Mouse (Mus musculus) G1E (cell line): ENCODE measurements around the gene Sell.

Source experiments
- CTCF ChIP-seq: IDR thresholded peaks from 2 replicates; pipeline ENCODE4 v1.5.1; 2012; ENCODE audit warnings: low read depth, low read length, inconsistent platforms, mixed read lengths
- GATA1 ChIP-seq: IDR thresholded peaks from 2 replicates; pipeline ENCODE4 v1.6.1; 2012; ENCODE audit warnings: borderline replicate concordance, low read length, inconsistent platforms, mixed read lengths
- POLR2AphosphoS5 ChIP-seq: IDR thresholded peaks from 2 replicates; pipeline ENCODE4 v1.6.1; 2012; ENCODE audit warnings: low read depth, low read length, inconsistent platforms; ENCODE audit not compliant: insufficient replicate concordance

GRCm38 (mm10) chr1:164072001-164072400 is 10.2 kb downstream of the Sell start:
- TF ChIP-seq CTCF (no peak), POLR2AphosphoS5 (no peak), GATA1 (no peak)
